Mouse (Mus musculus): ENCODE results near the gene Thbd. TPM values are rescaled to one million over a fixed set of nuclear protein-coding genes. Genes with fewer than 3 reads are reported as not detected.

Gene Thbd
- total RNA-seq (2021), result 10 to 100 TPM; 16.6 to 19.5 TPM
- long read RNA-seq, experiment 1, transcript Thbd-201 (1 exons, 3,723 nt), result major isoform, 13 of 13 reads
- long read RNA-seq, experiment 1, partial matches to known transcripts, result 0 of 13 reads
- long read RNA-seq, experiment 1, other reads (novel, unspliced or antisense), result 0 of 13 reads
- long read RNA-seq, experiment 2, transcript Thbd-201 (1 exons, 3,723 nt), result major isoform, 10 of 10 reads
- long read RNA-seq, experiment 2, partial matches to known transcripts, result 0 of 10 reads
- long read RNA-seq, experiment 2, other reads (novel, unspliced or antisense), result 0 of 10 reads

- DNase-seq, result peak; percentile 84
These were observed at the start of gene Thbd for GRCm38 (mm10) chr2:148407870-148408760. Thbd (minus strand) TSS chr2:148408188.

GRCm38 (mm10) chr2:148455341-148455740, 47.4 kb upstream of the Thbd start:
- DNase-seq, result no peak

- no peak for DNase-seq
These were observed 46.1 kb upstream of the Thbd start for GRCm38 (mm10) chr2:148454014-148454542.

- peak; percentile 62 for DNase-seq
These were observed 45.1 kb upstream of the Thbd start for GRCm38 (mm10) chr2:148453061-148453460.

DNA sequence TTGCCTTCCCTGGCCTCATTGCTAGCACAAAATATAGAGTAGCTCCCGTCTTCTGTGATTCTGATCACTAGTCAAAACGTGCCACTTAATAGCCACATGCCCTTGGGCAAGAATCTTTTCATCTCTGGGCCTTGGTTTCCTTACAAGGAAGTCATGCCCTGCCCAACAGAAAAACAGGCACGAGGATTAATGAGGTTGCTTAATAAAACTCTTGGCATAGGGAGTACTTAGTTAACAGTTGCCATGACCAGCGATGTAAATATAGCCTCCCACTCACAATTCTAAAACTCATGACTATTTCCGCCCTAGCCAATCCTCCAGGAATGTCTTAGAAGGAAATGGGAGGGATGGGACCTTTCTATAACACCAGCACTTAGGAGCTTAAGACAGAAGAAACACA, 43.5 kb upstream of the Thbd start:
- DNase-seq, result no peak

GRCm38 (mm10) chr2:148450616-148451015, 42.6 kb upstream of the Thbd start:
- DNase-seq, result no peak

DNA sequence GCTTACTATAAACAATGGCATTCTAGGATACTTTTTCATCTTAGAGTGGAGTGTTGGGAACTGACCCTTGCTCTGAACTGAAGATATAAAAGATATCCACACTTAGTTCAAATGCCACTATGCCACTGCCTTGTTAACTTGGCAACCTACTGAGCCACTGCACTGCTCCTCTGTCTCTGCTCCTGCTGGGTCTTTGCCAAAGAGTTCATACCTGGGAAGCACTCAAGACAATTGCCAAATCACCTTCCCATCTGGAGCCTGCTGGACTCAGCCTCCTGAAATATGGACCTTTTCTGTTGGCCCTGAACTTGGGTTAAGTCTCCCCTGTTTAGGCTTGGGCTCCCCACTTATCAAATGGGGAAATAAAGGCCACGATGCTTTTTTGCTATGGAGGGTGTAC, 41.7 kb upstream of the Thbd start:
- DNase-seq, result no peak

- no peak for DNase-seq
These were observed 38.5 kb upstream of the Thbd start for GRCm38 (mm10) chr2:148446446-148446845.

GRCm38 (mm10) chr2:148445616-148446015, 37.6 kb upstream of the Thbd start:
- no peak for DNase-seq

DNA sequence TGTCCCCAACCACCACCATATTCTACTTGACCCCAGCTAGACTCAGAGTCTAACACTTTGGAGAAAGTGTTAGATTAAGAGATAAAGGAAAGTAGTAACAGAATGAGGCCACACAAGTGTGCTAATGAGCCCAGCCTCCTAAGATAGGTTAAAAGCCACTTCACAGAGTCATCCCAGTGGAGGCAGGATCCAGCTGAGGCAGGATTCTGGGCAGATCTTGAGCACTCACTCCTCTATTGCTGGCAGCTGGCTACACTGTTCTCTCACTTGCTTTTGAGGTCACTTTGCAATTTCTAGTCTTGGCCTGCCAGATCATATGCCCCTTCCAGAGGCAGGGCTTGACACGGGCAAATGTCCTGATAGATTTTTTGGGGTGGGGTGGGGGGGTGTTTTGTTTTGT, 36.5 kb upstream of the Thbd start:
- DNase-seq, result no peak

- peak; percentile 35 for DNase-seq
These were observed 35.4 kb upstream of the Thbd start, which contains the start of gene Cd93 for GRCm38 (mm10) chr2:148443249-148443958. Cd93 (minus strand) TSS chr2:148443563.

DNA sequence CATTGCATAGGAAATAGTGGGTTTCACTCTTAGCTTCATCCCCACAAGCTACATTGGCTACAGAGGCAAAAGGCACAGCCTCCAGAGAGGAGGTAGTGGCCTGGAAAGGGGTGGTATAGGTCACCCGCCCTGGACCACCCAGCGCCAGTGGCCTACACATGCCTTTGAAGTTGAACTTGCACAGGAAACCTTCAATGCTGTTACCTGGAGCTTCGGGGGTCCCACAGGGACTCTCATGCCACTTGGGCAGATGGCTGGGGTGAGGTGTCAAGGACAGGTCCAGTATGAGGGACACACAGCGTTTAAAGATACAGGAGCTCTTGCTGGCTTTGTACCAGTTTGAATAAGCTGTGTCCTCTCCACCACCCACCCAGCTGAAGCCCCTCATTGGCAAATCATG, 34.7 kb upstream of the Thbd start:
- DNase-seq, result no peak

GRCm38 (mm10) chr2:148442172-148442571, 34.2 kb upstream of the Thbd start:
- no peak for DNase-seq

DNA sequence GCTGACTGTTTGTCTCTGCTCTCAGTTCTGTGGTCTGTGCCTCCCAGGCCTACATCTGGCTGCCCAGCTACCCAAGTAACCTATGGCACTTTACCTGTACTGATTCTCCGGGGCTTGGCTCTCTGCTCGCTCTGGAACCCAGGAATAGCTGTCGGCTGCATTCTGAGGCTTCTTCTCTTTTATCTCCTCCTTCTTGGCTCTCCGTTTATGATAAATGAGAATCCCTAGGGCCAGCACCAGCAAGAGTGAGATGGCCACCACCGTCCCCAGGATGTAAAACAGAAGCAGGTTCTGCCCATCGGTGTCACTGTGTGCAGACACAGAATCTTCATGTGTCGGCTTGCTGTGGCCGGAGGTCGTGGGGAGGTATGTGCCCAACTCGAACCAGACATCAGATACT, 33.4 kb upstream of the Thbd start:
- no peak for DNase-seq

GRCm38 (mm10) chr2:148439691-148440276, 31.8 kb upstream of the Thbd start:
- DNase-seq, result no peak

- DNase-seq, result no peak
These were observed 28.3 kb upstream of the Thbd start for GRCm38 (mm10) chr2:148436285-148436684.

DNA sequence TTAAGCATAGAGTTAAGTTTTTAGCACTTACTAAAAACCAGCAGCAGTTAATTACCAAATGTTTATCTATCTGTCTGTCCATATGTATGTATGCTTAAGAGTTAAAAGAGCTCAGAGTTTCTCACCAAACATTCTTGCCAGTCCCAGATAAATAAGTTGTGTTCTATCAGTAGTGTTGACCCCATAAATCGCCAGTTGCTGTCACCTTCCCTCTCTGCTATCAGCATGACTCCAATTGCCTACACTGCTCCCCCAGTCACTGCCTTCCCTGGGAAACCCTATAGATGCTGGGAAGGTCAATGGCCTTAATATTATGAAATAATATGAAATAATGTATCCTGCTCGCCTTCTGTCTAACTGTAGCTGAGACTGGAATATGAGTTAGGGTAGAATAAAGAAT, 24.4 kb upstream of the Thbd start:
- DNase-seq, result no peak

DNA sequence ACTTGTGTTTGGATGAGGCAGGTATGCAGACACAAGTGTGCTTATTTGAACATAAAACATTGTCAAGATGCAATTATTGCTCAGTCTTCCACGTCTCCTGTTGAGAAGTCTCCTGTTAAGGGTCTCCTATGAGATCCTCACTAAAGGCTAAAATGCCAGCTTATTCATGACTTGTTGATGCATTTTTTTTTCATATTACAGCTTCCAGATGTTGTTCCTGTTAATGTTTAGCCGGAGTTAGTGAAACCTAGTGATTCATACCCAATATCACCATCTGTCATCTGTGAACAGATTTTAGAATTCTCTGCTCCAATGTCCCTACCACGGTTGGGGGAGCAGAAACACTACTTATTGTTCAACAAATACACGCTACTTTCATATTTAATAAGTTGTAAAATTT, 23.0 kb upstream of the Thbd start:
- DNase-seq, result no peak

DNA sequence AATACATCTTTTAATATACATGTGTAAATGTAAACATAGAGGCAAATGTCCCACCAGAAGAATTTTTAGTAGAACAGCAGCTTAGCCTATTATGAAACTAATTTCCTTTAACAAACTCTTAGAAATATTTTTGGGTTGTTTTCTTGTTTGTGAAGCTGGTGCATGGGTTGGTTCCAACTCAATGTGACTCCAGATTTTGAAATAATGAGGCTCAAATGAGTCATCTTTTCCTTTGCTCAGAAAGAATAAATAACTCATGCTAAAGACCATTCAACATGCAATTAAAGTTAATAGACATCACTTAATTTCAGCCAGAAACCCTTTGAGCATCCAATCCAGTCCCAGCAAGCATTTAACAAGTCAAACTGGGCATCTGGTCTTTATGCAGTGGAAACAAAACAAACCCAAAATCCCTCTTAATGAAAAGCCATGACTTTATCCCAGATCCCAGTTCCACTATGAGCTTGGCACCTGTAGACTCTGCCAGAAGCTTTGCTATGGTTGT, 21.1 kb upstream of the Thbd start:
- DNase-seq, result no peak

DNA sequence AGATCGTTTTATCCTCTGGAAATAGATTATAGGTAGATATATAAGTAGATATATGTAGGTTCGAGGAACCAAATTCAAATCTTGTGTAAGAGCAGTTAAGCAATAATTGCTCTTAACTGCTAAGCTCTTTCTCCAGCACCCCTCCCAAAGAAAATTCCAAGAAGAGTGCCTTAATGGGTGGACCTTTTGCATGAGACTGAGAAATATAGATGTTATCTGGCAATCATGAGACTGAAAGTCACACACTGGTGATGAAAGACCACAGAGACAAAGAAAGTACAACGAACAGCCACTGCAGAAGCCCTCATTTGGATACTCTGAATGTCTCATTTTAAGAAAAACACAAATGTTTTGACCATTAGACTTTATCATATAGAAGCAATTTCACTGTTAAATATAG, 20.5 kb upstream of the Thbd start:
- no peak for DNase-seq

- DNase-seq, result no peak
These were observed 19.6 kb upstream of the Thbd start for GRCm38 (mm10) chr2:148427553-148427952.

Measured in gastrocnemius, postnatal 25 days (tissue).